Mouse (Mus musculus): Measurements from ENCODE around the gene Fundc2.

The Fundc2 gene

GRCm38 (mm10) chrX:75382195-75382771 is at the start of gene Fundc2, which contains the start of gene F8:
Gene Fundc2 (plus strand): TSS chrX:75382399.
Gene F8 (minus strand): TSS chrX:75382615.
- in situ Hi-C loops (cut with MboI, MseI): no loop called here

GRCm38 (mm10) chrX:75370197-75370596 is 12.0 kb upstream of the Fundc2 start:
- in situ Hi-C loops (cut with MboI, MseI): no loop called here

DNA sequence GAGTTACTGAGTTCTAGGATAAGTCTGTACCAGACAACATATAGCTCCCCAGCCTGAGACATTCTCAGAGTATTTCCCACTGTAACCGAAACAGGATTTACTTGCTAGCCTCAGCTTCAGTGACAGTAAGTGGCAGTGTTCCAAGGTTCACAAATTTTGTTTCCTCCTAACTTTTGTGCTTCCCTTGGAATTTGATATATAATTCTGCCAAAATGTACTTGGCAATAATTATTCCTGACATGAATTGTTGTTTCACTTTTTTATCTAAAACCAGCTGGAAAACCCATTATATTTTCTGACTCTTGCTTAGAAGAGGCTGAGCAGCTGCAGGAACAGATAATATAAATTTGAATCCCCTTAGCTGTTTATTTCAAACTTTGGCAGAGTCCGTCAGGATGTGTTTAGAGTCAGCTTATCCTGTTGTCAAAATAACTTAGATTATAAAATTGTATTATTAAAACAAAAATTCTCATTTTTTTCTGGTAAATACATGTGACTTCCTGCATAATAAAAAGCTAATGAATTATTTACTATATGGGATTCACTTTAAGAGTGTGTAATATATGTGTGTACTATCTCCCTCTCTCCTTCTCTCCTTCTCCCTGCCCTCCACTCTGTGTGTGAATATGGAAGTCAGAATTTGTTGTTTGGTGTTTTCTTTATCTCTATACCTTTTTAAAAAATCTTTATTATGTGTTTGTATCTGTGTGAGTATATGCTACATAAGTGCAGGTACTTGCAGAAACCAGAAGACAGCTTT is 9.4 kb upstream of the Fundc2 start:
- in situ Hi-C loops (cut with MboI, MseI): no loop called here

- in situ Hi-C loops (cut with MboI, MseI): no loop called here
Measured at GRCm38 (mm10) chrX:75376815-75377214, 5.4 kb upstream of the Fundc2 start.

GRCm38 (mm10) chrX:75381176-75381575 is 1.0 kb upstream of the Fundc2 start:
- in situ Hi-C loops (cut with MboI, MseI): no loop called here

DNA sequence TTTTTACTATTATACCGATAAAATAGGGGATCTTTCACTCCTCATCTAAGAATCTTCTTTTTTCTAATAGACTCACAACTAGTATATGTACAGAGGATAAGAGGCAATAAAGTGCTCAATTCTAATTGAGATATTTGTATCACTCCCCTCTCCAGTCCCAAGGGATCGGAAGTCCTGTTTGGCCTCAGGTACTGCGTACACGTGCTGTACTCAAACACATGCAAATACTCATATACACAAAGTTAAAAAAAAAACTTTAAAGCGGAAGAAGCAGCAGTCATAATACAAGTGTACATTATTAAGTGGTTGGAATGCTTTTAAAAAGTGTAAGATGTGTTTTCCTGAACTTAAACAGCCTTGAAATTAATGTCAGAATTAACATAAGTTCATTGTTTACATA is 500 bp upstream of the Fundc2 start:
- in situ Hi-C loops (cut with MboI, MseI): no loop called here

DNA sequence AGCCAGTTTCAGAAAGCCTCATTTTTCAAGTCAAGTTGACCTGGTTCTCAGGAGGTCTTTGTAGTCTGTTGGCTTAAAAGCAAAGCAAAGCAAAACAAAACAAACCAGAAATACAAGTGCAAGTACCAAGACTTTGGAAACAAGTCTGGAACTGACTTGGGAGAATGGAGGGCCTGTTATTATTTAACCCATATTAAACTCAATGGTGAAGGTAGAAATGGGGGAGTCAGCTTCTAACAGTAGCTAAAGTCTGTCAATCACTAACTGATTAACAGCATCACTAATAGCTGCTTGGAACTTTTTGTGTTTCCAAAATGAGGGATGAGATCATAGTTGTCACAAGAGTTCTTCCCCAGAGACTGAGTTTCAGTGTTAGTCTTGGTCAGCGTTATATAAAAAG is 17.3 kb downstream of the Fundc2 start:
- in situ Hi-C loops (cut with MboI, MseI): no loop called here

GRCm38 (mm10) chrX:75402668-75403067 is 20.5 kb downstream of the Fundc2 start:
- in situ Hi-C loops (cut with MboI, MseI): no loop called here

DNA sequence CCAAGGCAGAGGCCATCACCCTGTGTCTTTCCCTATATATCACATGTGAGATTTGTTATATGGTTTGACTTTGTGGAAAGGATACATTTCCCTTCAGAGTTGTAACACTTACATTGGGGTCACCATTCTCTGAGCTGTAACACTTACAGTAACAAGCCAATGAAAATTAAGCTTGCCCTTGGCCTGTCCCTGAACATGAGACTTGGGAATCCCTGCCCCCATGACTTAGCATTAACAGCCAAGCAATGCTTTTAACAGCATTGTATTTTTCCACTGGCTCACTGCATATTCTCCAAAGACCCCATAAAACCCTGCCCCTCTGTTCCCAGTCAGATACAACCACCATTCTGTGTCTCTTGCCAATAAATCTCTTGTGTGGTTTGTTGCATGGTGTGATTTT is 21.2 kb downstream of the Fundc2 start:
- in situ Hi-C loops (cut with MboI, MseI): no loop called here

DNA sequence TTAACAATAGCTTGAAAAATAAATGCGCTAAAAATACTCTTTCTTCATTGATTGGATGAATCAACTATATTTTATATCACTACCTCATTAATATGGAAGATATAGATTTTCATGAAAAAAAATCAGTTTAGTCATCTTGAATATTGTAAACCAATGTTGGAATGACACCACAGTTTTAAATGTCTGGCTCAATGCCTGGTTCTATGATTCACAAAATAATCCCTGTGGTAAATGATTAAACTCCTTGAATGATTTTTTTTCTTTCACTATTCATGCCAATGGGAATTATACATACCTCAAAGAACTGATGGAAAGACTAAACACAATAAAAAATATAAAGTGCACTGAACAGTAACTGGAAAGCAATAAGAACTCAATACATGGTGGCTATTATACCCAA is 27.5 kb downstream of the Fundc2 start:
- in situ Hi-C loops (cut with MboI, MseI): loop anchor here (10.0 kb wide), 1 partner anchor 265 kb away; no protein-coding TSS in a partner anchor

DNA sequence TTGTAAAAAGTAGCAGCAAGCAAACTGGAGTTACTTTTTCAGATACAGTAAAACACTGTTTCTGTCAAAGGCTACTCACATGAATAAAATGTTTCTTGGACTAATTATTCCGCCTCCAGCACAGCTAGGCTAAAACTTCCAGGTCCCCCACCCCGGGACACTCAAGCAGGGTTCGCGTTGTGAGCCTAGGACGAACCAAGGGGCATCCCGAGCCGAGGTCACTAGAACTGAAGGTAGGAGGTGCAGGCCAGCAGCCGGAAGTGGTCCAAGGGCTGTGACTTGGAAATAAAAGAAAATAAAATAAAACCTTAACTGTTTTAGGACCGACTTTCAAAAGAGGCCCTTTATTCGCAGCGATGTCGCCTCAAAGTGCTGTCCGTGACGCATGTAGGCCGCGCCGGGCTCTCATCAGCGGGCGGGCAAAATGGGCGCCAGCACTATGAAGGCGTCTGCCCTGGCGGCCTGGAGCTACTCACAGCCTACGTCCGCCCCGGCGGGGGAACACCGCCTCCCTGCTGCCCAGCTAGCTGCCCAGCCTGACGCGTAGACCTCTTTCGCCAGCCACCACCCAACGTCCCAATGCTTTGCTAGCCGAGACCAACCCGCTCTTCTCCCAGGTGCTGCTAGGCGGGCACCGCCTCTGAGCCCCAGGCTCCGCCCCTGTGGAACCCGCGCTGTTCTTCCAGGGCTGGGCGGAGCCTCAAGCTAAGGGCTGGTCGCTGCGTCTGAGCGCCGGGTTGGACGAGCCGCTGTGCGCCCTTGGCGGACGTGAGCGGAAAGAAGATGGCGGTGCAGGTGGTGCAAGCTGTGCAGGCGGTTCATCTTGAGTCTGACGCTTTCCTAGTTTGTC is 34.0 kb downstream of the Fundc2 start, which contains the start of the genes Cmc4, Mtcp1 and Brcc3:
Gene Cmc4, minus strand, starts transcription at position 649 of the 850 bp plus-strand sequence.
Gene Mtcp1, minus strand, starts transcription at position 653 of the 850 bp plus-strand sequence.
Gene Brcc3, plus strand, starts transcription at position 693 of the 850 bp plus-strand sequence.
- in situ Hi-C loops (cut with MboI, MseI): loop anchor here (10.0 kb wide), 1 partner anchor 259 kb away; no protein-coding TSS in a partner anchor

Data from T-helper 2 cell (primary cell).